Mouse (Mus musculus) lung, embryonic 14.5 days (tissue): ENCODE measurements around the gene Cd5. TPM values are rescaled to one million over a fixed set of nuclear protein-coding genes. Genes with fewer than 3 reads are reported as not detected.

Experiments
- ATAC-seq: fragments of 200-750 bp; cut with Nextera tagmentation; 2 replicates; pipeline ENCODE4 v1.8.0; 2017; ENCODE audit warnings: mild to moderate bottlenecking, moderate TSS enrichment, moderate library complexity; ENCODE audit not compliant: insufficient read depth
- DNase-seq: peaks from one replicate; pipeline ENCODE4 v3.0.0-alpha.2; 2015
- H3K27ac ChIP-seq: fragments of 300-500 bp; sonication (generic); 2 replicates; pipeline ENCODE4 v1.5.1; 2014; ENCODE audit warnings: low read depth, mild to moderate bottlenecking, moderate library complexity
- H3K27me3 ChIP-seq: fragments of 300-500 bp; sonication (generic); 2 replicates; pipeline ENCODE4 v1.6.1; 2014; ENCODE audit warnings: low read length, control low read depth; ENCODE audit not compliant: insufficient read depth
- H3K36me3 ChIP-seq: fragments of 300-500 bp; sonication (generic); 2 replicates; pipeline ENCODE4 v1.6.1; 2014; ENCODE audit warnings: control low read depth; ENCODE audit not compliant: insufficient read depth
- H3K4me1 ChIP-seq: fragments of 300-500 bp; sonication (generic); 2 replicates; pipeline ENCODE4 v1.6.1; 2014; ENCODE audit warnings: antibody characterized with exemption, control low read depth; ENCODE audit not compliant: insufficient read depth
- H3K4me2 ChIP-seq: fragments of 300-500 bp; sonication (generic); 2 replicates; pipeline ENCODE4 v1.6.1; 2014; ENCODE audit warnings: mild to moderate bottlenecking
- H3K4me3 ChIP-seq: fragments of 300-500 bp; sonication (generic); 2 replicates; pipeline ENCODE4 v1.5.1; 2014; ENCODE audit warnings: low read depth, low read length
- H3K9ac ChIP-seq: fragments of 300-500 bp; sonication (generic); 2 replicates; pipeline ENCODE4 v1.6.1; 2014
- H3K9me3 ChIP-seq: fragments of 300-500 bp; sonication (generic); 2 replicates; pipeline ENCODE4 v1.6.1; 2016; ENCODE audit warnings: low read depth, low read length, control low read depth
- CTCF ChIP-seq: IDR thresholded peaks from 2 replicates; pipeline ENCODE4 v1.5.1; 2016; ENCODE audit warnings: antibody characterized with exemption, low read depth
- WGBS: fragments of 180-500 bp; shearing (Covaris S2); extraction: QIAGEN DNeasy Blood & Tissue Kit; methylation state at CpG from one replicate; pipeline ENCODE4 v1.1.7; 2014; 5-methylcytosine and 5-hydroxymethylcytosine counted together
- polyA plus RNA-seq: library from polyadenylated mRNA; unstranded; fragments of >200 nt; fragmentation: Nextera tagmentation; extraction: Ambion mirVana; gene quantifications from 2 replicates; pipeline ENCODE4 v1.2.1, GENCODE M21; 2014

The Cd5 gene
- polyA plus RNA-seq, 1 experiment from 2014 or later: 0.63 TPM

DNA sequence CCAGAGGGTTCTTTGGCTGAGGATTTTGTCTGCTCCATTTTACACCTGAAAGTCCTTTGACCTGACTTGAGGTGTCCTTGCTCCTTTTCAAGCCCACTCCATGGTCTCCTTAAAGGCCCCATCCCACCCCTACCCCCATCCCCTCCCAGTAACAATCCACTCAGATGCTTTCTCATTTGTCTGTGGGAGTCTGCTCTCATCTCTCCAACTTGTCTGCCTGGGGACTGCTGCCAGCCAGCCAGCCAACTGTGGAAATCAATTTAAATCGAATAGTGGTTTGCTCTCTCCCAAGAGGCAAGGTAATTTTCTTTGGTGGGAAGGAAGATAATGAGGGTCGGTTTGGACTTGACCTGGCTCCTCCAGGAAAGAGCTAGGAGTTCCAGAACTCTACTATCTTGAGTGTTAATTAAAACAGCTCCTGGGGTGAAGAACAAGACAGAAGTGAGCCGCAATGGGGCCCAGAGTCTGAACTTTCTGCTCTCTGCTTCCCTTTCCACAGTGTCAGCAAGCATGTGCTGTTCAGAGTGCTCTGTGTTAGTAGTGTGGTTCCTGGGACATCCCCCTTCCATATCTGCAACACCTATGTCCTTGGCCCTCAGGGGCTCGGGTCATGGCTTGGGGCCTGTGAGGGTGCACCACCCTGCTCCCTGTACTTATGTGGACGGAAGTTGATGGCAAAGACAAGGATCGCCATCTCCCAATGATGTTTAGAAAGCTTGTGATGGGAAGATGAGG is 30.1 kb upstream of the Cd5 start:
- H3K9me3 ChIP-seq: no peaks in the 10 kb centered on the region
- H3K27me3 ChIP-seq: no peaks in the 10 kb centered on the region
- no peak overlapping the region for H3K27ac ChIP-seq
- no peak overlapping the region for H3K9ac ChIP-seq
- H3K36me3 ChIP-seq: no peaks in the 10 kb centered on the region
- H3K4me2 ChIP-seq: no peak overlapping the region
- no peak for TF ChIP-seq CTCF
- DNase-seq (no peak), ATAC-seq (no peak)
- no peak overlapping the region for H3K4me3 ChIP-seq
- 71% methylated on average over 6 of the region's 6 CpGs for WGBS
- H3K4me1 ChIP-seq: no peaks in the 10 kb centered on the region

DNA sequence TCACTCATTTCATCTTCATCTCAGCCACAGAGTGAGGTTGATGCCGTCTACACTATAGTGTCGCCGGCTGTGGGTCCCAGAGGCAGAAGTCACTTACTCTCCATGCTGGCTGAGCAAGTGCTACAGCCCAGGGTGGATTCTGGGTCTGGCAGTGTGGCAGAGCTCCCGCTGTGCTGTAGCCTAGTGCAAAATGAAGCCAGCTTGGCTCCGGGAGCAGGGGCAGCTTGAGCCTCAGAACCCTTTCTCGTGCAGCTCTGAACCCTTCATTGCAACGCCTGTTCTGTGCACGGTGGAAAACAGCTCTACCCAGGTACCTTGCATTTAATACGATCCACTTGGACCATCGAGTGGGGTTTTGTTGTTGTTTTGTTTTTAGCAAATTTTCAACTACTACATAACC is 28.8 kb upstream of the Cd5 start:
- Histone ChIP-seq H3K36me3 (no peaks in the 10 kb centered on the region), H3K27me3 (no peaks in the 10 kb centered on the region), H3K27ac (no peak overlapping the region), H3K4me1 (no peaks in the 10 kb centered on the region), H3K9ac (no peak overlapping the region), H3K4me2 (no peak overlapping the region), H3K4me3 (no peak overlapping the region), H3K9me3 (no peaks in the 10 kb centered on the region)
- 84% methylated on average over 10 of the region's 10 CpGs for WGBS
- no peak for ATAC-seq
- no peak for DNase-seq
- no peak for TF ChIP-seq CTCF

DNA sequence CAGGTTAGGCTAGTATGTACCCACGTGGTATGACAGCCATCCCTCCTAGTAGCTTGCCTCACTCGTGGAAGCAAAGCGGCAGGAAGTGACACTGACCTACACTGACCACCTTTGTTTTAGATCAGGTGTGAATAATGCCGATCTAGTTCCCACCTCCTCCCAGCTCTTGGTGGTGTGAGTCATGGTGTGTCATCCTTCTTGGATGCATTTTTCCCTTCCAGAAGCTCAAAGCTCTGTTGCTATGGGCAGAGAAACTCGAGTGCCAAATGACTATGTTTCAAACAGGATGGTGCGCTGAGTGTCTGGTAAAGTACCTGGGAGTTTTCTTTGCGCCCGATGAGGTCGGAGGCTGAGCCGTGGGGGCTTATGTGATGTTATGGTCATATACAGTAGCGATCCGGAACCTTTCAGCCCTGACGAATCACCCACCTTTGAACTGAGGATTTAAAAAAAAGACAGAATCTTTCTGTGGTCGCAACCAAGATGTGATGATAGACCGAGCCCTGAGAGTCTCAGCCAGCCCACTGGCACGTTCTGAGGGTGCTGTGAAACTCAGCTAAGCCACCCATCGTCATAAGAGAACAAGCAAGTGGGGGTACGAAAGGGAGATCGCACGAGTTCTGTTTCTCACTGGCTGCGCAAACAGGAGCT is 24.7 kb upstream of the Cd5 start:
- Histone ChIP-seq H3K36me3 (no peaks in the 10 kb centered on the region), H3K9me3 (no peaks in the 10 kb centered on the region), H3K4me3 (no peak overlapping the region), H3K4me2 (no peak overlapping the region), H3K27ac (no peak overlapping the region), H3K9ac (no peak overlapping the region), H3K4me1 (no peaks in the 10 kb centered on the region), H3K27me3 (no peaks in the 10 kb centered on the region)
- DNase-seq (no peak), ATAC-seq (no peak)
- TF ChIP-seq CTCF: no peak
- WGBS: 66% methylated on average over 21 of the region's 21 CpGs

DNA sequence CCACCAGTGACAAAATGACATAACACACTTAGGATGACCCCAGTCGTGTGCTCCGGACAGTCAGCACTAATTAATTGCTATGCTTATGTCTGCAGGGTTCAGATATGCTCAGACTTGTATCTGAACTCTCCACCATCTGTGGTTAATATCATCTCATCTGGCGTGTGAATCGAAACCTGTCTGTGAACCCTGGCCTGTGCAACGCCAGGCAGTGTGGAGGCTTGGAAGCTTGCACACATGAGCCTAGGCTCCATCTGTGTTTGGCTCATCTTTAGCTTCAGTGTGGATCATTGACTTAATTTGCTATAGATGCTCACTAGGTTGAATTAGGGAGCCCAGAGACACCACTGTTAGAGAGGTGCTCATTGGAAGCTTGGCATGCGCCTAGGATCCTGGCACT is 23.7 kb upstream of the Cd5 start:
- no peak overlapping the region for H3K27ac ChIP-seq
- H3K4me3 ChIP-seq: no peak overlapping the region
- no peaks in the 10 kb centered on the region for H3K36me3 ChIP-seq
- H3K9ac ChIP-seq: no peak overlapping the region
- no peak for TF ChIP-seq CTCF
- H3K4me1 ChIP-seq: no peaks in the 10 kb centered on the region
- DNase-seq (no peak), ATAC-seq (no peak)
- 57% methylated on average over 6 of the region's 6 CpGs for WGBS
- no peaks in the 10 kb centered on the region for H3K9me3 ChIP-seq
- H3K4me2 ChIP-seq: no peak overlapping the region
- H3K27me3 ChIP-seq: no peaks in the 10 kb centered on the region

DNA sequence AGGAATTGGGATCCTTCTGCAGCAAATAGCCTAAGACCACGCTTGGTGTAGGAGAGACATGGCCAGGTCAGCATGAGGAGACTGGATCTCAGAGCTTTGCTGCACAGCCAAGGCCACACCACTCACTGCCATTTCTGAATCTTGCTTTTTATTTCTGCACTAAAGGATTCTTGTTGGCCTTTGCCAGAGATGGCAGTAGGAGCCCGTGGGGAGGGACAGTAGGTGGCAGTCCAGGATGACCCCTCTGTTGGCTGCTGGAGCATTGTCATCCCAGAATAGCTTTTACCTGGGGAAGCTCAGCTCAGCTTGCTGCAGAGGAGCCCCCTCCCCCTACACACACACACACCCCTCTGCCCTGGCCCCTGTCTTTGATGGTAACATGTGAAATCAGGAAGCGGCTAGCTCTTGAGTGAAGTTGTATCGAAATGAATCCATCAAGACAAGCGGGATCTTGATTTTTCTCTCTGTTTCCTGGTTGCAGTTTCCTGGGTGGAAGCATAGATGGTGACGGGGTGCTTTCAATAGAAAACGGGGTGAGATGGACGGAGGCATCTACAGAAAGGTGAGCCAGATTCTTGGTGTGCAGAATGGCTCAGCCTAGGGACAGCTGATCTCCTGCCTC is 23.1 kb upstream of the Cd5 start:
- TF ChIP-seq CTCF: no peak
- no peaks in the 10 kb centered on the region for H3K27me3 ChIP-seq
- no peak for ATAC-seq
- H3K4me1 ChIP-seq: no peaks in the 10 kb centered on the region
- H3K4me2 ChIP-seq: no peak overlapping the region
- H3K27ac ChIP-seq: no peak overlapping the region
- H3K9me3 ChIP-seq: no peaks in the 10 kb centered on the region
- DNase-seq: no peak
- WGBS: 74% methylated on average over 8 of the region's 8 CpGs
- H3K36me3 ChIP-seq: no peaks in the 10 kb centered on the region
- no peak overlapping the region for H3K9ac ChIP-seq
- no peak overlapping the region for H3K4me3 ChIP-seq

DNA sequence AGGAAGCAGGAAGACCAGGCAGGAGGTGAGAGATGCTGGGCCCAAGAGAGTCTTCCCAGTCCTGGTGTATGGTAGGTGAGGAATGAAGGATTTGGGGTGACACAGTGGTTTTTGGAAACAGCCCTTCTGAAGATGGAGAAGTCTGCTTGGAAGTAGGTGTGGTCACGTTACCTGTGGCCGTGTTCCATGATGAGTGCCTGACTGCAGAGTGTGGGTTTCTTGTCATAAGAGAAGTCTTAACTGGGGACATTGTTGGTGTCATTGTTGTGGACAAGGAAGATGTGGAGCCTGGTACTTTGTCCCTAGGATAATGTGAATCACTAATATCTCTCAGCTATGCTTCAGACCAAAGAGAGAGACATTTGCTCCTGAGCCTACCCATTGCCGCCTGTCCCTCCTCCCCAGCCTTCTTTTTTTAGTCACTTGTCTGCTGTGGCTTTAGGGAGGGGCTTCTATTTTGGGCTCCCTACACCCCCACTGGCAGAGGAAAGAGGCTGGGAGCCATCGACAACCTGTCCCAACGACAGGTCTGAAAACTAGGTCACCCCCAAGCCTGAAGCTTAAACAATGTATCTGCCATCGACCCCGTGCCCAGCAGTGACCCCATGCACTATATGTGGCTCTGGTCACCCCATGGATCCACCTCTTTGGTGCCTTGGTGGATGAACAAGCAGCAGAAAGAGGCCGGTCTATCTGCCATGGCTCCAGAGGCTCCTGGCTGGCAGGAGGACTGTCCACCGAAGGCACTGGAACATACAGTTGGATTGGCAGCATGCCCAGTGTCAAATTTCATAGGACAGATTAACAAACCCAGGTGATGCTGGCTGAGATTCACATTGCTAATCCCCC is 21.4 kb upstream of the Cd5 start:
- ATAC-seq (no peak), DNase-seq (peak; percentile 21)
- Histone ChIP-seq H3K4me1 (no peaks in the 10 kb centered on the region), H3K9ac (no peak overlapping the region), H3K9me3 (no peaks in the 10 kb centered on the region), H3K36me3 (no peaks in the 10 kb centered on the region), H3K27me3 (no peaks in the 10 kb centered on the region), H3K4me3 (no peak overlapping the region), H3K27ac (no peak overlapping the region), H3K4me2 (no peak overlapping the region)
- 75% methylated on average over 9 of the region's 9 CpGs for WGBS
- TF ChIP-seq CTCF: no peak
